Mouse (Mus musculus): ENCODE measurements around the gene Slc22a3.

The Slc22a3 gene

DNA sequence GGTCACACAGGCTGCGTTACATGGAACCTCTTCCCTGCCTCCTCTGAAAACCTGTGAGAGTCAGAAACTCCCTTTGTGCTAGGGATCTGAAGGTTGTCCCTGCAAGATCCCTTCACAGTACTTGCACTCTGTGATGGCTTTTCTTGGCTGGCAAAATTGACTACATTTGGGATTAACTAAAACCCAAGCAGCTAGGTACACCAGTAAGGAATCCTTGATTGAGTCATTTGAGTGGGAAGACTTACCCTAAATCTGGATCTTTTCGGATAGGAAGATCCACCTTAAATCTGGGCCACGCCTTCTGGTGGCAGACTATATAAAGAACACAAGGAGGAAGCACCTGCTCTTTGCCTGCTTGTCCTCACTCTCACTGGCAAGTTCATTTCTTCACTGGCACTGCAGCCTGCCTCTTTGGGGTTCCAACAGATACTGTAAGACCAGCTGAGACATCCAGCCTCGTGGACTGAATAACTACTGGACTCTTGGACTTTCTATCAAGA, 41.0 kb downstream of the Slc22a3 start:
- no peak for DNase-seq

DNA sequence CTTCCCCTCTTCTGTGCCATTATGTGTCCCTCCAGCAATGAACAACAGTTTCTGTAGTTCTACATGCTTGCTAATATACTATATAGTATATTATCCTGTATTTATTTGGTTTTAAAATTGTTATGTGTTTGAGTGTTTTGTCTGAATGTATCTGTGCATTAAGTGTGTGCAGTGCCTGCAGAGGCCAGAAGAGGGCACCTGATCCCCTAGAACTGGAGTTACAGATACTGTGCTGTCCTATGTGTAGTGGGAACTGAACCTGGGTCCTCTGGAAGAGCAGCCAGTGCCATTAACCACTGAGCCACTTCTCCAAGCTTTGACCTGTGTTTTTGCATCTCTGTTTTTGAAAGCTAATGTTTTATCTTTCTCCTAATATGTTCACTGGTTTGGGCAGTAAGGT, 46.3 kb downstream of the Slc22a3 start:
- no peak for DNase-seq

DNA sequence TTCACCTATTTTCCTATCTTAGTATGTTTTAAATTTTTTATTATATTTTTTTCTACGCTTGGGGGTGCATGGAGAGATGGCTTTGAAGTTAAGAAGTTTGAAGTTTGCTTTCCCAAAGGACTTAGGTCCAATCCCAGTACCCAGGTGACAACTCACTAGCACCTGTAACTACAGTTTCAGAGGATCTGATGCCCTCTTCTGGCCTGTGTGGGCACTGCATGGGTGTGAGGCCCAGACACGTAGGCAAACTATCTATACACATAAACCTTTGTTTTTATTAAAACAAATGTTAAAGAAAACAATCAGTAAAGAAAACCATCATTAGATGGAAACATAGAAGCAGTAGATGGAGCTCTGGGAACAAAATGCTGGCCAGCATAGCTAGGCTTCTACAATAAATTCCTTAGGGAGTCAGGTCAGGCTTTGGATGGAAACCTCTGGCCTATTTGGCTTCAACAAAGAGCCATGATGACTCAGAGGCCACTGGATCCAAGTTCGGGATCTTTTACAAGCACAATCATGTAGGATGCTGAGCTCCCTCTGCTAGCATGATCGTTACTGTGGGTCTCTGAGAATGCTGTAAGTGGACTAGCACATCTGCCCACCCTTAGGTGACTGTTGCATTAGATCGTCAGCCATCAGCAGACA, 52.2 kb downstream of the Slc22a3 start:
- DNase-seq, result no peak

DNA sequence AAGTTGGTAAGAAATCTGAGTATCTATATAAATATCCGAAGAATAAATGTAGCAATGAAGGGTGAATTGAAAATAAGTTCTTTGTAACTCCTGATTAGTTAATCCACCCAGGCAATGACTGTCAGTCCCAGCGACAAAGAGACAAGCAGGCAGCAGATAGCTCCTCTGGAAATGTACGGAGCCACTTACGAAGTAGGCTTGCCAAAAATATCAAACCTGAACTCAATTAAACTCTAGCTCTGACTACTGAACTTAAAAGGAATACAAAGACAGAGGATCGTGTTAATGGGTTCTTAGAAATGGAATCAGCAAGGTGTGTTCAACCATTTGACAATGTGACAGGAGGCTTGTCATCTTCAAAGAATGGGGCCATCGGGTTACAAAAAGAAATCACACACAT, 53.8 kb downstream of the Slc22a3 start:
- no peak for DNase-seq

DNA sequence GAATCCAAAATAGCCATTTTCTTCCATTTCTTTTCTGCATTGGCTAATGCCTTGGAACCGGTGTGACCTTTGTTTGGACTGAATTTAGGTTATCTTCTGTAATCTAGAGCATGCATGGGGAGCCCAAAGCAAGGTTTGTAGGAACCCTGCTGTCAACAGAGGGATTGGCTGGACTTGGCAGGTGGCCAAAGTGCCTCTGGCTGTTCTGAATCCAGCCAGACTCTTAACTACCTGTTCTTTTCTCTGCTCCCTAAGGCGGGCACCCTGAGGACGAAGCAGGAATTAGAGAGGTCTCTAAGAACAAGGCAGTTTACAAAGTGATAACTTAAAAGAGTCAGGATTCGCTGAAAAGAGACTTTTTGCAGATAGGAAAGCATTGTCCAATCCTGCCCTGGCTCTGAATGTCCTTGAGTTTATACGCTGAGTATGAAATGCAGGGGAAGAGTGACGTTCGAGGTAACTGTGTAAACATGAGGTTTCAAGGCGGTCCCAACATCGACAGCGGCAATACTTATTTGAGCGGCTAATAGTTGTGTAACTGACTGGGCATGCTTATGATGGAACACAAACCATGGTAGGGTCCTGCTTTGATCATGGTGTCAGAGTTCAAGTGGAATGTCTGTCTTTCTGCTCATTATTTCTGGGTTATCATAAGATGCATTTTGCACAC, 54.5 kb downstream of the Slc22a3 start:
- no peak for DNase-seq

DNA sequence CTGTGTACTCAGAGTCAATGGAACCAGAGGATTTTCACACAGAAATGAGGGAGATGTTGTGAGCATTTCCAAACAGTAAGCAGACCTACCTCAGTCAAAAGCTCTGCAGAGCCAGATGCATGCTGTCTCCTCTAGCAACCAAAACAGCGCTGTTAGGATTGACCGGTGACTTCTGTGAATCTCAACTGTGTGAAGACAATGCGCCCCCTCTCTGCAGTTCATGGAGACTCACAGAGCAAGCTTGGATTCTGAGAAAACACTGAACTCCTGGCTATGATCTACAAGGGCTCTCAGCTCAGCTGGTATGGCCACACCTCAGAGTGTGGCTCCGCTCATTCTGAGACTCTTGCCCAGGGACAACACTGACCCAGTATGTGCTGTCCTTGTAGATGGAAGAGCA, 56.3 kb downstream of the Slc22a3 start:
- DNase-seq, result no peak

DNA sequence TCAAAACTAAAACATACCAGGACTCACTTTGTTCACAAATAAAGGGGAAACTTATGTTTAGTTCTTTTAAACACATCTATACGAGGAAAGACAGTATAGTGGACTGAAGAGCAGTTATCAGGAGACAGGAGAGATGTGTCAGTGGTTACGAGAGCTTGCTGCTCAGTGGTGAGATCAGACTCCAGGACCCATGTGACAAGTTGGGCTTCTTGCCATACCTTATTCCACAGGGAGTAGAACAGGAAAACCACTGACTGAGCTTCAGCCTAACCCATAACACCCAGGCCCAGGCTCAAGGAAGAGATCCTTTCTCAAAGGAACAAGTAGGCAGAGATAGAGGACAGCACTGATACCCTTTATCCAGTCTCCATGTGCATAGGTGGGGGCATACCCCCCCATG, 62.9 kb downstream of the Slc22a3 start:
- DNase-seq, result no peak

DNA sequence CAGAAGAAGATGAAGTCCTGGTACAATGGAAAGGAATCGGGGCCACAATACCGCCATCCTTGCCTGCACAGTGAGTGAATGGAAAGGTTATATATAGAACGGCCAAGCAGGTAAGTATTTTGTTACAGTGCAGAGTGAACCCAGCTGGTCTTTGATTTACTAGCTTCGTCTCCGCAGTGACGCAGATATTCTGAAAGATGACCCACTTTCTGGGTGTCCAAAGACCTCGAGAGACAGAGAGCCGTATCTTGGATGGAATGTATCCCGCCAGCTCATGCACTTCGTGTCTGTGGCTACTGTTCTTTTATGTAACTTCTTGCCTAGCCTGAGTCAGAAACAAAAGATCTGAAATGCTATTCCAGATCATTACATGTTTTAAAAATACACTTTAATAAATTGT, 69.7 kb downstream of the Slc22a3 start:
- no peak for DNase-seq

DNA sequence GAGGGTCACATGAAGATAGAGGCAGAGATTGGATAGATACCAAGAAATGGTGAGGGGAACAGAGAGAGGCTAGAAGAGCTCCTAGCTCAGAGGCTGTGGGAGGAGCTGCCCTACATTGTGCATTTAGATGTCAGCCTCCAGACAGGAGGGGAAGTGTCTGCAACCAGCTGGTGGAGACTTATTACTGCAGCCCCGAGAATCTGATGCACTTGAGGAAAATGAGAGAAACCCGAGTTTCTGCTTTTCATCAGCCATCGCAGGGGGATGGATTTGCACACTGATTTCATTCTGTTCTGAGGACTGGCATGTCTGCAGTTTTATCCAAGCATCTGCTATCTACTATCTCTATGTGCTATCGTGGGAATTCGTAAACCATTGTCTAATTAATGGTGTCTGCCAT, 75.8 kb downstream of the Slc22a3 start:
- no peak for DNase-seq

DNA sequence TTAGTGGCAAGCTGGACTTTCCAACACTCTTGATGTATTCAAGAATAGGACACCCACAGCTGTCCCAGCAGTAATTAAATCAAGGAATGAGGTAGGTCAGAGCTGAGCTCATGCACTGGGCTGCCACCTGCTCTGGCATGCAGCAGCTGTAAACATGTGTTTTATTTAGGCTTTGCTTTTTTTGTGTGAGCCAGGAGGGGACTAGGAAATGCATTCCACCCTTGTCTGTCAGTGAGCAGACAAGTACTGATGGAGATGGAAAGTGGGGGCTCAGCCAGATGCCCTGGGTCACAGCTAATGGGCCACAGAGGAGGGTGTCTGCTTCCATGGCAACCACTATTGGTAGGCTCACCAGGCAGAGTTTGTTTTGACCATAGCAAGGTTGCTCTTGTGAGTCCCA, 79.1 kb downstream of the Slc22a3 start:
- no peak for DNase-seq

DNA sequence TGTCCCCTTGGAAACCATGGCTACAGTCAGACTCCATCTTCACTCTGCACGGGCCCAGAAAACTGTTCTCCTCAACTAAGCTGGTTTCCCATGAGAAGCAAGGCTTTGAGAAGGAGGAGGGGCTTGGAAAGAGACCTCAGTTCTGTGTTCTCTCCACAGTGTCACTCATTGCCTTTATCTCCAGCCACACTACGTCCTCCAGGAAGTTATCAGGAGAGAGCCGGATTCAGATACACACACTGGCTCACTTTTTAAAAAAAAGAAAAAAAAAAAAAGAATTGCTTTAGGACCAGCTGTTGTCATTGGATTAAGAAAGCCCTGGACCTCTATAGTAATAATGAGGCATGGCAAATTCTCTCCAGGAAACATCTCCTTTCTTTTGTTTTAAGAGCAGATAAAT, 80.3 kb downstream of the Slc22a3 start:
- no peak for DNase-seq

DNA sequence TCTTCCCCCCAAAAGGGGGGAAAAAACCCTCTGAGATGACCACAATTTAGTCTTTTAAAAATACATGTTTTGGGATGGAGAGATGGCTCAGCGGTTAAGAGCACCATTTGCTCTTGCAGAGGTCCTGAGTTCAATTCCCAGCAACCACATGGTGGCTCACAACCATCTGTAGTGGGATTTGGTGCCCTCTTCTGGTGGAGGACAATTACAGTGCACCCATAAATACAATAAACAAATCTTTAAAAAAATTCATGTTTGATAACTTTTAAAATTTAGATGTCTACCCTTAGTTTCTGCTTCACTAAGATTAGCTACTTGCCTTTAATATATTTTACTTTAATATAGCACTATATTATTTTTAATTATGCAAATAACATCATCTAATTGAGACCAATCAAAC, 85.4 kb downstream of the Slc22a3 start:
- DNase-seq, result no peak

DNA sequence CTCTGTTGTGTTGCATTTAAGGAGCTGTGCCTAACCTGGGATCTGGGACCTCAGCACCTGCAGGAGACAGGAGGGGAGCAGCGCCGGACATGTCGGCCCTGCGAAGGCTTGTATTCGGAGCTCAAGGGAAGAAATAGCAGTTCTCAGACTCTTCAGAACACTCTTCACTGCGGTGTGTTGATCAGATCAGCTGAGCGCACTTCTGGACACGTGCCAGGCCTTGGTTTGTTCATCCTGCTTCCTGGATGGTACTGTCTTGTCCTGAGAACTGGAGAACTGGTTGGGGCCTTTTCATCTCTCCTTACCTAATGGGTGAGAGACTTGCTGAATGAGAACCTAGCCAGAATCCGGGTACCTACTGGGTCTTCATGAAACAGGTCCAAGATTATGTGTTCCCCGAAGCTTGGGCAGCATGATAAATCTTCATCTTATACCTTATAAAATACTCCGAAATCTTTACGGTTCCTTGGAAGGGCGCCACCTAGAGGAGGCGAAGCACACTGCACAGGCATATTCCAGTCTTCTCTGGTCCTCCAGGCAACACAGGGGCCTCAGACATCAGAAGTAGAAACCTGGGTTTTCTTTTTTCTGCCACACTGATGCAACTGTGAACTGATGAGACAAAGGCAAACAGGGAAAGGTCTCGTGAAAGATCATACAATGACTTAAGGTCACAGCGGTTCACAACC, 86.5 kb downstream of the Slc22a3 start:
- no peak for DNase-seq

DNA sequence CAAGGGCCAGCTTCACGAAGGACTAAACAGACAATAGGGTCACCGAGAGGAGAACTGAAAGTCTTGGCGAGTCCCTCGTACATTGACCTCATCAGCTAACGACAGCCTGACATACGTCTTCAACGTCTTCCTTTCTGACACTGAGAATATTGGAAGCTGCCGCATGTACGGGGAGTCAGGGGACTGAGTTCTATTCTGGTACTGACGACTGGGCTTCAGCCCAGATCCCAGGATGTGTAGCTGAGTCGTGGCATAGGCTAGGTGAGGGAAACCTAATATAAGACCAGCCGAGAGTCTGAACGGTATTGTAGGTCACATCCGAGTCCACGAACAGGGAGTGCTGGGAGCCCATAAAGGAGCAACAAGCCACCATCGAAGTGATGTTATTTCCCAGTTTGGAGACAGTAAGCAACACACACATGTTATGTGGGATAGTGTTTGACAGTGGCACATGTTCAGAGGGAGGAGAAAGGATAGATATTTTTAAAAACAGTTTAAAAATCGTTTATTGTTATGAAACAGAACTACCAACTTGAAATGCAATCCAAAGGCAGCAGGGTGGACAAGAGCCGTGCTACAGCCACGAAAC, 87.9 kb downstream of the Slc22a3 start:
- no peak for DNase-seq

DNA sequence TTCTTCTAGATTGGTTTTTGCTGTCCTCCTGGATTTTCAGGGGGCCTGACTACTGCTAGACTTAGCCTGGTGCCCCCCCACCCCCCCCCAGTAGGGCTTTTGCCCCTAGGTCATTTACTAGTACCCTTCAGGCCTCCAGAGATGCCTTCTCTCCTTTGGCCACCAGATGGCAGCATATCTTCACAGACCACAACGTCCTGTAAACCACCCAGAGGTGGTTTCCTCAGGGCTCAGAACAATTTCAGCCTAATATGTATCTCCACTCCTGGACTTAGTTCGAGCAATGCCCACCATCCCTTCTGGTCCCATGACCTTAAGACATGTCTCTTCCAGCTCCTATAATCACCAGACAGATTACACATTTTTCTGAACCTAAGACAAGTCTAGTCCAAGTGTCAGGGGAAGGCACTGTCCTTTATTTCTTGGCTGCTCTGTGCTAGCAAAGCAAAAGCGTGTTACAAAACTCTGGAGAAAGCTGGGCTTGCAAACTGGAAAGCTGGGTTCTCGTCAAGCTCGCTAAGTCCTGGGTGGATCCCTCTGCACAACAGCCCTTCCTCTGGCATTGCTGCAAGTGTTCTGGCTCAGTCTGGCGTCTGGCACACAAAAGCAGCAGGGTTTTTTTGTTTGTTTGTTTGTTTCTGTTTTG, 91.1 kb downstream of the Slc22a3 start:
- peak; percentile 71 for DNase-seq

DNA sequence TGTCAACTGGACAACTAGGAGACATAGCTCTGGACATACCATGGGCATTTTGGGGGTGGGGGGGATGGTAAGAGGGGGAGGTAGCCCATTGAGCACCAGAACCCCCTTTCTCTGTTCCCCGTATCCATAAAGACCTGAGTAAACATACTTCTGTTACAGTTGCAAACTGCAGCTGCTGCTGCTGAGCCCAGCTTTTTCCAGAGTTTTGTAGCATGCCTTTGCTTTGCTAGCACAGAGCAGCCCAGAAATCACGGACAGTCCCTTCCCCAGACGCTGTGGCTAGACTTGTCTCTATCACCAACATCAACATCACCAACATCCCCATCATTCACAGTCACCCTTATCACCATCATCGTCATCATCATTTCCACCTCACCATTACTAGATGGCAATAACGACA, 91.8 kb downstream of the Slc22a3 start:
- DNase-seq, result no peak

DNA sequence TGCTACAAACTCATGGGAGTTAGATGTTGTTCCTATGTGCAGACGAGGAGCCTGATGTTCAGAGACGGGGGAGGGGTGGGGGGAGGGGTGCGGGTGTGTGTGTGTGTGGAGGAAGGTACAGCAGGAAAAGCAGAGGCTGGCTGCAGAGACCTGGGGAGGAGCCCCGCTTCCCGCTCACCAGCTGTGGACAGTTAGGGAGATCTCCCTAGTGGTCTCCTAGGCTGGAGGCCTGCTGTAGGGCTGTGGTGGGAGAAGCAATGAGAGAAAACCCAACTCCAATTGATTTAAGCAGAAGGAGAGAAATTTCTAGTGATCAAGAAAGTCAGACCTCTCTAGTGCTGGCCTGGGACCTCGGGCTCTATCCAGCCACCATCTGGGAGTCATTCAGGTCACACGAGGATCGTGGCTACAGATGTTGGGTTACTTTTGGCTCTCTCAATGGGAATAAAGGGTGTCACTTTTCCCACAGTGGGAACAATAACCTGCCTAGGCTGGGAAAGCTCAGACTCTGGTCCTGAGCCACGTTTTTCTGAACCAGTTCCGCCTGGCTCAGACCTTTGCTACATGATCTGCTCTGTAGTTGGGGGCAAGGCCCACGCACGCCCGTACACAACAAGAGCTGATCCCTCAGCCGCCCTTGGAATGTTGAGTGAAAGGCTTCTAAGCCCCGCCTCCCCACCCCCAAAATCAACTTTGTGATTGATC, 92.3 kb downstream of the Slc22a3 start:
- no peak for DNase-seq

DNA sequence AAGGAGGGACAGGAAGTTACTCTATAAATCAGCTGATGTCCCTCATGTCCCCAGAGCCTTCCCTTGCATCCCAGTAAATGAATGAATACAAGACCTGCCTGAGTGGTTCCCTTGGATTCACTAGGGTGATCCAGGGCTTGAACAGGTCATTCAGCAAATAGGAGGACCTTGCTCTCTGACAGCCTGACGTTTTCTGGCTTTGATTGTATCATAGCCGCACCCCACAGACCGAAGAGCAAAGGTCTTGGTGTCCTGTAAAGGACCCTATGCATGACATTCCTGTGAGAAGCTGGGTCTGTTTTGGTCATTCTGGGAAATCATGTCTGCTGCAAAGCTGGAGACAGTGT, 94.6 kb downstream of the Slc22a3 start:
- no peak for DNase-seq

DNA sequence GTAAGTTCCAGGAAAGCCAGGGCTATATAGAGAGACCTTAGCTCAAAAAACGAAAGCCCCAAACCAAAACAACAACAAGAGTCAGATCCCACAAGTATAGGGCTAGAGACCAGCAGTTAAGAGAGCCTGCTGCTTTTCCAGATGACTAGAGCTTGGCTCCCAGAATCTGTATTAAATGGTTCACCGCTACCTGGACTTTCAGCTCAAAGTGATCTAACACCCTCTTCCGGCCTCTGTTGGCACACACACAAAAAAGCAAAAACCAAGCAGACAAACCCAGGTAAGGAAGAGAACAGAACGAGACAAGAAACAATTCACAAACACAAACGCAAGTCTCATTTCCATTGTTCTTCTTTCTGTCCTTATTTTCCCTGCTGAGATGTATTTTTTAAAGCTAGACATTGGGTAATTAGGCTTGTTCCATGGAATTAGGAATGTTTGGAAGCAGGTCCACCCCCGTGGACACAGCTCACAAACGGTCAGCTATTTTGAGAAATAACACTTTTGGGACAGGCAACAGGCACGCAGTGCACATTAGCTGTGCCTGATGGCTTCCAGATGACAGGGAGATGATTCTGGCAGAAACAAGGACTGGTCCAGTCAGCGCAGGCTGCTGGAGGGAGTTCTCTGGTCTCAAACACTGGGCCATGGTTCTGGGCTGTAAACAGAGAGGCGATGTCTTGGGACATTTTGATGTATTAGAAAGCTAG, 95.2 kb downstream of the Slc22a3 start:
- DNase-seq, result no peak

DNA sequence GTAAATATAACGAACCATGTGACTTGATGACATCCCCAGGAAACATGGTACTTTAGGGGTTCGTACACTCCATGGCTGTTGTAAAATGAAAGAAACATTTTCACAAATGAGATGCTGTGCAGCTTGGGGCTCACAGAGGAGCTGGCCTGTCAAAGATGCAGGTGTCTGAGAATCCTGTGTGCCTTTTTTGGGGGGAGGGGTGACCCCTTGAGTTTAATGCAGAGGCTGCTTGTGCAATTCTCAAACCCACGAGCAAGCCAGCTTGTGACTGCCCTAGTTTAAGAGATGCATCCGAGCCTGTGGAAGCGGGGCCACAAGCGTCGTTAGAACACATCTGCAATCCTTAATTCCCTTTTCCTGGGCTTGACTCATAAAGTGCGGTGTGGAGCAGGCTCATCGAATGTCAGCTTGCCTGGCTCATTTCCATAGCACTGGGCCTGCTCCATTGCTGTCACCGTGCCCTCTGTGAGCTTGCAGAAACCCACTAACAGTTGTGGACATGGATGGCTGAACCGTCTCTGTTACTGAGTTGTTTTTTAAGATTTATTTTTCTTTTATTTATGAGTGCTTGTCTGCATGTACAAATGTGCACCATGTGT, 98.1 kb downstream of the Slc22a3 start:
- DNase-seq, result no peak

DNA sequence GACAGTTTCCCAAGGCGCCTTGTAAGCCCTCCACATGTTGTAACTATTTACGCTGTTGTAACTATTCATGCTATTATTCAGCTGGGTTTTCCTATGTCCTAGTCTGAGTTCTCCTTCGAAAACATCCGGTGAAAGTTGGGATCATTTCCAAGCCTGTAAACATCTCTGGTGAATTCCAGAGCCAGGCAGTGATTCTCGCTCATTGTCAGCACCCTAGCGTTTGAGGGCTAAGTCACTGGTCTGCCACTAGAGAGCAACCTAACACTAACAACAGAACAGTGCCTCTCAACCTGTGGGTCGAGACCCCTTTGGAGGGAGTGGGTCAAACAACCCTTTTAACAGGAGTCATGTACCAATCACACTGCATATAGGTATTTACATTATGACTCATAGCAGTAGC, 104.1 kb downstream of the Slc22a3 start:
- DNase-seq, result no peak

DNA sequence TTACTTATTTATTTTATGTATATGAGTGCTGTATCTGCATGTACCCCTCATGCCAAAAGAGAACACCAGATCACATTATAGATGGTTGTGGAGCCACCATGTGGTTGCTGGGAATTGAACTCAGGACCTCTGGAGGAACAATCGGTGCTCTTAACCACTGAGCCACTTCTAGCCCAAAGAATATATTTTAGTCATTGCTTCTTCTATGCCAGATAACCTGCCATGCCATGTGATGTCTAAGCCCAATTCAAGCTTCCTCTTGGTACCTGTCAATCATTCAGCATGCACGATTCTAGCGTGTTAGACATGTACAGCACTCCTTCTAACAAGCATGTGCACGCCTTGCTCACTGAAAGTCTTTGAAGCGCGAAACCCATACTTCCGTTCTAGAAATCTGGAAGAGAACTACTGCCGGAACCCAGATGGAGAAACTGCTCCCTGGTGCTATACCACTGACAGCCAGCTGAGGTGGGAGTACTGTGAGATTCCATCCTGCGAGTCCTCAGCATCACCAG, 111.3 kb downstream of the Slc22a3 start:
- DNase-seq, result no peak
